Mouse (Mus musculus) kidney, postnatal 14 days (tissue): ENCODE results near the gene Myo1f.

Experiments
- DNase-seq: peaks from one replicate; pipeline ENCODE4 v3.0.0; 2022; ENCODE audit warnings: mixed read lengths

Myo1f gene

GRCm38 (mm10) chr17:33555223-33555855 lies at the start of gene Myo1f:
TSS of gene Myo1f (plus strand) at chr17:33555707.
- DNase-seq, result peak; percentile 22

GRCm38 (mm10) chr17:33508386-33508785 lies 47.1 kb upstream of the Myo1f start:
- no peak for DNase-seq

DNA sequence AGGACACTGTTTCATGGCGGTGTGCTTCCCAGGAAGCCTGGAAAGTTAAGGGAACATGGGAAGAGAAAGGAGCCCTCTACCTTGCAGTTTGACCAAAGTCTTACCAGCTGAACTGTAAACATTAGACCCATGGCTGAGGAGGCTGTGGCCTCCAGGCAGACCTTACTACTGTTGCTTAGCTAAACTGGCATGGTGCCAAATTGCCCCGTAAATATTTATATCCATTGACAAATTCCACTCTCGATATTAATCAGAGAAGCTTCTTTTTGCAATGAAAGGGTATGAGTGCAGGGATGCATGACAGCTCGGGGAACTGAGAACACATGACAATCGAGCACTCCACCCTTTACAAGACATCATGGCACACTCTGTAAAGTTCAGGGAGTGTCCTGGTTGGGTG lies 45.3 kb upstream of the Myo1f start:
- no peak for DNase-seq

GRCm38 (mm10) chr17:33512441-33513415 lies 42.8 kb upstream of the Myo1f start:
- no peak for DNase-seq

DNA sequence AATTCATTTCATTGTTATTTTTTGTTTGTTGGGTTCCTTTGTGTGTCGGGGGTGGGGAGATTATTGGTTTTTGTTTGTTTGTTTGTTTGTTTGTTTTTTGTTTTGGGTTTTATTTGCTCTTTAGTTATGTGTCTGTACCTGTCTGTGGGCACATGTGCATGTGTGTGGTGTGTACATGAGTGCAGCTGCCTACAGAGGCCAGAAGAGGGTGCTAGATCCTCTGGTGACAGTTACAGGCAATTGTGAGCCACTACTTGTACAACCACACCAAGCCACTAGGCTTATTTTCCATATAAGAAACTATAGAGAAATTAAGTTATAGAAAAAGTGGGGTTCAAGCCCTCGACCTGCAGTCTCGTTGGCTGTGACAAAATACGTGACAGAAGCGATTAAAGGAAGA lies 41.6 kb upstream of the Myo1f start:
- DNase-seq, result no peak

GRCm38 (mm10) chr17:33520366-33520765 lies 35.1 kb upstream of the Myo1f start:
- no peak for DNase-seq

- peak; percentile 22 for DNase-seq
Measured at GRCm38 (mm10) chr17:33523431-33523917, 32.0 kb upstream of the Myo1f start.

GRCm38 (mm10) chr17:33523918-33524755 lies 31.4 kb upstream of the Myo1f start, which contains the start of gene Adamts10:
TSS of gene Adamts10 (plus strand) at chr17:33524204.
- DNase-seq, result peak; percentile 88

GRCm38 (mm10) chr17:33524806-33525373 lies 30.6 kb upstream of the Myo1f start:
- peak; percentile 39 for DNase-seq

DNA sequence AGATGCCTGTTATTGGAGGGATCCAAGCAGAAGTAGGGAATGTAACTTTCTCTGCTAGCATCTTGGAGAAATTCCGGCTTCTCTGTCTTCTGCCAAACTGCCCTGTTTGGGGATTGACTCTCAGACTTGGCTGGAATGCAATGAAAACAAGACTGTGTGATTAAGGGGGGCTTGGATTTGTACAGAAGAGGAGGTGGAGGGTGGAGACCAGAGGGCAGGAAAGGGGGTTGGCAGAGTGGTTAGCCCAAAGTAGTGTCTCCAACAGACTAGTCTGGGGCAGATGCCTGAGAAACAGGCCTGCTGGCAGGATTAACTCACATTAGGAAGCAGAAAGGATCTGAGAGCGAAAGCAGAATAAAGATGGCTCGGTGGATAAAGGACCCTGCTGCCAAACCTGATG lies 29.0 kb upstream of the Myo1f start:
- DNase-seq, result peak; percentile 39

- DNase-seq, result peak; percentile 60
Measured at GRCm38 (mm10) chr17:33539106-33539675, 16.3 kb upstream of the Myo1f start.

DNA sequence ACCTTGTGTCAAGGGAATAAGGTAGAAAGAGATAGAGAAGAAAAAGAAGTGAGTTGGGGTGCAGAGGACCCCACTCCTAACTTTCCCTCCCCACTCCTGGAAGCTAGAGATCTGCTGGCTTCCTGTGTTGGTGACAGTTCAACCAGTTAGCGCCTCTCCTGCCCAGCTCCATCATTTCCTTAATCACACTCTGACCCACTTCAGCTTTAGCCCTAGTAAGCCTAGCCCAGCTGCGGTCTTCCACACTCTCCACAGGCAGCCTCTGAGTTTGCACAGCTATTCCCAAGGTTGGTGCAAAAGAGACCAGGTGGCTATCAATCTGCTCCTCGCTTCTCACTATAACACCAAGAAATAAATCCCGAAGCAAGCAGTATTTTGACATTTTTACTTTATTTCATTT lies 15.6 kb upstream of the Myo1f start:
- no peak for DNase-seq

DNA sequence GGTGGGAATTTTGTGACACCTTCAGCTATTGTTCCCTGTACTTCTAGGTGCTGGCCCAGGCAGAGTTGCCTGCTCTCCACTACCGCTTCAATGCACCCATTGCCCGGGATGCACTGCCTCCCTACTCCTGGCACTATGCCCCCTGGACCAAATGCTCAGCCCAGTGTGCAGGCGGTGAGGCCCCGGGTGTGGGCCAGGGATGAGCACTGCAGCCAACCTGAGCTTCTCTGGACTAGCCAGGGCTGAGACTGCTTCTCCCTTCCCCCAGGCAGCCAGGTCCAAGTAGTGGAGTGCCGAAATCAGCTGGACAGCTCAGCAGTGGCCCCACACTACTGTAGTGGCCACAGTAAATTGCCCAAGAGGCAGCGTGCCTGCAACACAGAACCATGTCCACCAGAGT lies 6.3 kb upstream of the Myo1f start:
- no peak for DNase-seq

DNA sequence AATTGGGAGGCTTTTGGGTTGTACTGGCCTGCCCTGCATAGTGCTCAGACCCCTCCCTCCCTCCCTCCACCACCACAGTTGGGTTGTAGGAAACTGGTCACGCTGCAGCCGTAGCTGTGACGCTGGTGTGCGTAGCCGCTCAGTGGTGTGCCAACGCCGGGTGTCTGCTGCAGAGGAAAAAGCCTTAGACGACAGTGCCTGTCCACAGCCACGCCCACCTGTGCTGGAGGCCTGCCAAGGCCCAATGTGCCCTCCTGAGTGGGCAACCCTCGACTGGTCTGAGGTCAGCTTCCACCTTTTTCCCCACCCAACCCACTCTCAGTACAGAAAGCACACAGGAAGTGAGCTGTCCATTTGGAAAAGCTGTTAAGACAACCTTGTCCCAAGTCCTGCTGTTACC lies 5.1 kb upstream of the Myo1f start:
- no peak for DNase-seq

DNA sequence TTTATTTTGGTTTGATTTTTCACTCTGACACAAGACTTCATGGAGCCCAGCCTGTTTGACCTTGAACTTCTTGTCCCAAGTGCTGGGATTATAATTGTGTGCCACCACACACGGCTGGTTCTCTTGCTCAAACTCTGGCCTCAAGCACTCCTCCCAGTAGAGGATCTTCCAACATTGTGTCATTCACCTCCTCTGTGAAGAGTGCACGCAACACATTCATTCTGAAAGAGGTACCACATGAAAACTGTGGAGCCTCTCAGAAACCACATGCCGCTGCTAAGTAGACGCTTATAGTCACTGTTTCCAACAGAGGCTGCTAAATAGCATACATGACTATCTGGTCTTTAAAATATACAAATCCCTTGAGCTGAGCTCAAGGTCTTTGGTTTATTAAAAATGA lies 3.4 kb upstream of the Myo1f start:
- no peak for DNase-seq

DNA sequence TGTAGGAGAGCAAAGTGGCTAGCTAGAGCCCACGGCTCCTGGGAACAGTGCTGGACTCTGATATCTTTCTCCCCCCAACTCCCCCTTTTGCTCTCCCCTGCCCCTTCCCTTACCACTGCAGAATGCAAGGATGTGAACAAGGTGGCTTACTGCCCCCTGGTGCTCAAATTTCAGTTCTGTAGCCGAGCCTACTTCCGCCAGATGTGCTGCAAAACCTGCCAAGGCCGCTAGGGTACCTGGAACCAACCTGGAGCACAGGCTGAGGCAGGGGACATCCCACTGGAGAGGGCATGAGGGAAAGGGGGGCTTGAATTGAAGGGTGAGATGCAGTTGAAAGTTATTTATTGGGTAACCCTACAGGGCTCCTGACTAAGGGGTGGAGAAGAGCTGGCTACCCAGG lies 2.5 kb upstream of the Myo1f start:
- peak; percentile 31 for DNase-seq

GRCm38 (mm10) chr17:33554536-33554935 lies 971 bp upstream of the Myo1f start:
- no peak for DNase-seq

GRCm38 (mm10) chr17:33557922-33558321 lies 2.4 kb downstream of the Myo1f start:
- no peak for DNase-seq

- DNase-seq, result no peak
Measured at GRCm38 (mm10) chr17:33563527-33564076, 8.1 kb downstream of the Myo1f start.

DNA sequence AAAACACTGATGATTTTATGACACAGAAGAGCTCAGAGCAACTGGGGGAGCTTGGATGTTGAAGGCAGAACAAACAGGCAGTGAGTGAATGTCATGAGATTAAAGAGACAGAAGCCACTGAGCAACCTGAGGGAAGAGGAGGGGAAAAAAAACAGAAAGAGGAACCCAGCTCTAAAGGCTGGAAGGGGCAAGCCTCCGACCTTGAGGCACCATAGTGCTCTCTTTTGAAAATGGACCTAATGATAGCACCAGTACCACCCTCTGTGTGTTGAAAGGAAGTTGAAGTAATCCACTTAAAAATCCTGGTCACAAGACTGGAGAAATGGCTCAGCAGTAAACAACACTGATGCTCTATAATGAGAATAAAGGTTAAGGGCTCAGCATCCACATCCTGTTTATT lies 9.1 kb downstream of the Myo1f start:
- DNase-seq, result no peak

GRCm38 (mm10) chr17:33566182-33566581 lies 10.7 kb downstream of the Myo1f start:
- no peak for DNase-seq

GRCm38 (mm10) chr17:33584061-33584460 lies 28.6 kb downstream of the Myo1f start:
- DNase-seq, result no peak
